Mouse (Mus musculus): ENCODE measurements at regions not wholly inside any gene's neighbourhood (a gene's known extent, or its start where the extent isn't known, plus 50 kb on each side); places are given as distances from the start of the nearest gene placed in this dataset.

DNA sequence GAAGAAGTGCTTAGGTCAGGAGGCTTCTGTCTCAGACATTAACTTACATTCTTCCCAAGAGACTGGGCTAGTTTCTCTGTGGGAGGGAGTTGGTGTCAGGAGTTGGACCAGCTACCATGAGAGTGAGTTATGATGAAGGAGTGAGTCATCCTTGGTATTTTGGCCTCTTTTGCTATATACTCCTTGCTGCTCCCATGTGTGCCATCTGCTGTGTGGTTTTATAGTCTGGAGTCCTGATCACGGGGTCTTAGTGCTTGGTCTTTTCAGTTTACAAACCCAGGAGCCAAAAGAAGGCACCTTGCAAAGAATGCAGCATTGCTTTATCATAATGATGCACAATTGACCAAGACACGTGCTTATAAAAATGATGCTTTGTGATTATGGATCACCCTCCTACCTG lies 56.6 kb downstream of the Zfp503 start:
- no peak for DNase-seq (ENCODE audit: low read depth)

DNA sequence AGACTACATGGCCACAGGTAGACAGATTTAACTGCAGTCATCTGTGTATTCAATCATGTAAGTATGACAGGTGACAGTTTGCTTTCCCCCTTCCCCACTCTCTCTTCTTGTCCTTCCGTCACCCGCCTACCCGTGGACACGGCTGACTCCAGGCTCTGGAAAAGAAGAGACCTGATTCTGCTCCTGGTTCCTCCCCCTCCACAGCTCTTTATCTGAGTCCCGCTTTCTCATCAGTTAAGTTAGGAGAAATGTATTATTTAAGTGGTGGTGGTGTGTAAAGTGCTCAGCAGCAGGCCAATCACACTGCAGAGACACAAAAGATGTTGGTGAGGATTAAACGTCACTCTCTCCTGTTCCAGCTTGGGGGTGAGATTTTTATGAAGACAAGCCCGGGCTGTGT lies 57.5 kb downstream of the Zfp503 start:
- DNase-seq (ENCODE audit: low read depth), result no peak

DNA sequence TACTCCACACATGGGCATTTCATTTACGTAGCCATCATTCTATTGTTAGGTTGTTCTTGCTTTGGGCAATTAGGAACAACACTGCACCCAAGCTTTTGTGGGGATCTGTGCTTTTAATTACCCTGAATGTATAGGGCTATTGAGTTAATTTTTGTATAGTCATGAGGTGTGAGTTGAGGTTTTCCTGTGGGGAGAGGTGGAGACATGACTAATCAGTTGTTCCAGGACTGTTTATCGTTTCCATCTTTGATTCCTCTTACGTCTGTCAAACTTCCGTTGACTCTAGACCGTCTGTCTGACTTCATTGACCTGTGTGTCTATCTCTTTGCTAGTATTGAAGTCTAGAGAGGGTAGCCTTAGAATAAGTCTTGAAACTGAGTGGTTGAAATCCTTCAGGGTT lies 60.4 kb downstream of the Zfp503 start:
- peak; percentile 8 for DNase-seq (ENCODE audit: low read depth)

GRCm38 (mm10) chr14:21916671-21917070 lies 67.9 kb upstream of the Comtd1 start:
- no peak for DNase-seq (ENCODE audit: low read depth)

DNA sequence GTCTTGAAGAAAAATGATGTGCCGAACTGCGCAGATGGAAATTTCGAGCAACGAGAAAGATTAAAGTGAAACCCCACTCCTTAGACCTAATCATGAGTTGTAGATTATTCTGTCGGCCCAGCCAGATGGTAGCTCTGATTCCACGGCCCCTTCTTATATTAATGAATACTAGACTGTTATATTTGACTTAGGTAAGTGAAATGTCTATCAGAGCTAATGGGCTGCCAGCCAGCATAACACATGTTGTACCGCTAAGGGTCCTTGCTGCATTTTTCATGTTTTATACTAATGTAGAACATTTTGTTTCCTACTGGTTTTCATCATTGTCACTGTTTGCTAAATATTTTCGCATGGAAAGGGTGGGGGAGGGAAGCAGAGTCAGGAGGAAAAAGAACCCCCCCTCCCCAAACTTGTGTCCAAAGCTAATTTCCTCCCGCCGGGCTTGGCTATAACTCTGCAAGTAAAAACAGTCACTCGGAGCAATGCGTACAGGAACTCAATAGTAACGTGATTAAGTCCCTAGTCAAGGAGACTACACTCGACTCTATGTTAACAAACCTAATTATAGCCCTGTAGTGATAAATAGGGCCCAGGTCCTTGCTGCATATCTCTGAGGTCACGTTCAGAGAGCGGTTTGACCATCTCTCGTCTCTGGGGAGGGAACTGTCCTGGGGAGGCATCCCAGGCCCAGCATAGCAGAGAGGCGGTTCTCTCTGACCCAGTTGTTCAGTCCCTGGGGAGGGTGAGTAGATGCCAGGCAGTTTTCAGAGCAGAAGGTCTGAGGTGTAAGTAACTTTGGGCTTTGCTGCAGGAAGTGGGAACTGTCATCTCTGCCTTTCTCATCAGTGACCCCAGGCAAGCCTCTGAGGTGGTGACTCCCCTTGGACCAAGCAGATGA lies 56.0 kb upstream of the Comtd1 start:
- no peak for DNase-seq (ENCODE audit: low read depth)

GRCm38 (mm10) chr14:21903562-21904497 lies 55.1 kb upstream of the Comtd1 start:
- peak; percentile 4 for DNase-seq (ENCODE audit: low read depth)

GRCm38 (mm10) chr14:21902856-21903255 lies 54.1 kb upstream of the Comtd1 start:
- no peak for DNase-seq (ENCODE audit: low read depth)

DNA sequence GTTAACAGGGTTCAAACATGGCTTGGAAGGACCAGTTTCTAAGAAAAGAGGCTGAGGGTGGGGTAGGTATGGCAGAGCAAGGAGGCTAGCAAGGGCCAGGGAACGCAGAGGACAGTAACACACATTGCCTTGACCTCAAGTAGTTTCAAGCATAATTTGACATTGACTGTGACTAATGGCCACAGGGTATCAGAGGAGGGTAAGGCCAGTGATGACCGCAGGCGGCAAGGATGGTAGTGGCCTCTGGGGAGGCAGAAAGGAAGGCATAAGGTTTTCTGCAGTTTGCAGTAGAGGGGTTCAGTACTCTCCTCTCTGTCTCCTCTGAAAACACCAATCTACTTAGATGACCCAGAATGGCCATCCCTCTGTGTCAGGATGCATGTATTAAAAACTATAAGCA lies 53.7 kb upstream of the Comtd1 start:
- DNase-seq (ENCODE audit: low read depth), result no peak

GRCm38 (mm10) chr14:21900951-21901350 lies 52.2 kb upstream of the Comtd1 start:
- no peak for DNase-seq (ENCODE audit: low read depth)

DNA sequence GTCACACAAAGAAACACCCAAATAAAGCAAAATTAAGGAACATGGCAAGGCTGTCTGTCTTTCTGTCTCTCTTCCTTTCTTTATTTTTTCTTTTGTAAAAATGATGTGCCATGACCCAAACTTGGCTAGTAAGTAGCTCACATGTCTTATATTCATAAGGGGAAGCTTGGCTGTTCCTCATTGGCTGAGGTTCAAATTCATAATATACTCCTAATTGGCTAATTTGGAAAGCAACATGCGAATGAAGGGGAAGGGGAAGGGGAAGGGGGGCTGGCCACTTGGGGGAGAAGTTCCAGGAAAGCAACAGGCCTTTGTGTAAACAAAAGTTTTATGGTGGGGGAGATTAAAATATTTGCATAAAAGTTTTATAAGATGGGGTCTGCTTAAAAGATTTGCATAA lies 51.7 kb upstream of the Comtd1 start:
- DNase-seq (ENCODE audit: low read depth), result no peak

Data from induced T-regulatory cell, adult 2 months (primary cell).